Mouse (Mus musculus) ES-E14 (cell line): ENCODE measurements at regions not wholly inside any gene's neighbourhood (a gene's known extent, or its start where the extent isn't known, plus 50 kb on each side); places are given as distances from the start of the nearest gene placed in this dataset.

Experiments
- CHD2 ChIP-seq: IDR thresholded peaks from 2 replicates; pipeline ENCODE4 v1.6.1; 2014; ENCODE audit warnings: mild to moderate bottlenecking, low read depth, low read length, inconsistent platforms
- HCFC1 ChIP-seq: IDR thresholded peaks from 2 replicates; pipeline ENCODE4 v1.6.1; 2012; ENCODE audit warnings: low read length, inconsistent platforms, borderline replicate concordance; ENCODE audit not compliant: insufficient read depth
- MAFK ChIP-seq: IDR thresholded peaks from 2 replicates; pipeline ENCODE4 v1.6.1; 2014; ENCODE audit warnings: mild to moderate bottlenecking, low read depth, low read length, inconsistent platforms; ENCODE audit not compliant: insufficient read depth
- ZC3H11A ChIP-seq: IDR thresholded peaks from 2 replicates; pipeline ENCODE4 v1.6.1; 2012; ENCODE audit warnings: low read depth, mild to moderate bottlenecking, inconsistent platforms, low read length, borderline replicate concordance
- ZNF384 ChIP-seq: IDR thresholded peaks from 2 replicates; pipeline ENCODE4 v1.6.1; 2012; ENCODE audit warnings: low read depth, low read length, inconsistent platforms

DNA sequence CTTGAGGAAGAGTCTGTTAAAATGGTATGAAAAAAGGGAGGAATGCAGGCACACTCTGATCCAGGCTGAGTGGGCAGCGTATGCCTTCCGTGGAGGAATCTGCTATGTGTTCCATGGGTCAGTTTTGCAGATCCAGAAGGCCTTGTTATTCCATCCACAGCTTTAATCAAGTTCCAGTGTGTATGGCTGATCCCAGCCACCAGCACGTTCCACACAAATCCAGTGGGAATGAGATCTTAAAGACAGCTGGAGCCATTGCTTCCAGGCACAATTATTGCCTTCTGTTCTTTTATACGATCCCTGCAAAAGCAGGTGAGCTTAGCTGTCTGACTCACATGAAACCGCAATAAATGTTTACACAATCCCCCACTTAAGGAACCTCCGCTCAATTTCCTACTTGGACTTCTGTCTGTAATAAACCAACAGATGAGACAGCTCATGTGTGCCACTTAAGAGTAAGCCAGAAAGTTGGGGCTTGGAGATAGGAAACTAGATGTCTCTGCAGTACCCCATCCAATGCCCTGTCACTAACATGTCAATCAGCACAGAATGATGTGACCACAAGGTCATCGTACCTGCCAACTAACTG is 653.9 kb downstream of the Fat4 start:
- TF ChIP-seq HCFC1, result no peak
- no peak for TF ChIP-seq ZC3H11A
- TF ChIP-seq CHD2, result no peak
- TF ChIP-seq ZNF384, result no peak
- no peak for TF ChIP-seq MAFK
